Mouse (Mus musculus): Measurements from ENCODE around the gene Trappc1.
"Not testable (repeated sequence)": the region's sequence is repeated elsewhere in the genome, so short reads cannot be mapped to it uniquely, and the experiment has no call there.

GRCm38 (mm10) chr11:69318000-69318399, 5.8 kb upstream of the Trappc1 start:
- TF ChIP-seq POLR2A (IDR thresholded peaks at IDR 0.05; ENCODE audit: borderline replicate concordance, extremely low read depth, insufficient read depth, insufficient read length, poor library complexity, severe bottlenecking); CTCF (IDR thresholded peaks at IDR 0.05; ENCODE audit: borderline replicate concordance, extremely low read depth, insufficient read depth, insufficient read length): not testable (repeated sequence)
